Mouse (Mus musculus) stomach, postnatal 0 days (tissue): Measurements from ENCODE around the gene B3glct.

Source experiments
- CTCF ChIP-seq: IDR thresholded peaks from 2 replicates; pipeline ENCODE4 v1.5.1; 2016; ENCODE audit warnings: antibody characterized with exemption, low read depth, mild to moderate bottlenecking, moderate library complexity
- EP300 ChIP-seq: optimal IDR thresholded peaks from 2 replicates; pipeline ENCODE3; 2016; ENCODE audit warnings: antibody characterized with exemption

GRCm38 (mm10) chr5:149740145-149740544 lies 62.1 kb downstream of the B3glct start:
- TF ChIP-seq CTCF (no peak), EP300 (no peak)
